Mouse (Mus musculus): ENCODE measurements at regions not wholly inside any gene's neighbourhood (a gene's known extent, or its start where the extent isn't known, plus 50 kb on each side); places are given as distances from the start of the nearest gene placed in this dataset.

- Histone ChIP-seq H3K9me3 (replicated peaks) (no peaks in the 10 kb centered on the region), H3K27ac (replicated peaks) (no peak overlapping the region), H3K27me3 (ENCODE audit: low read depth, poor library complexity, severe bottlenecking) (no peaks in the 10 kb centered on the region), H3K36me3 (no peaks in the 10 kb centered on the region), H3K4me3 (no peak overlapping the region), H3K4me1 (no peaks in the 10 kb centered on the region)
- DNase-seq (ENCODE audit: low spot score), result no peak
- 35% methylated on average over 1 of the region's 1 CpGs for WGBS
Measured at GRCm38 (mm10) chr16:74723217-74723616, 311.6 kb upstream of the Robo2 start.

DNA sequence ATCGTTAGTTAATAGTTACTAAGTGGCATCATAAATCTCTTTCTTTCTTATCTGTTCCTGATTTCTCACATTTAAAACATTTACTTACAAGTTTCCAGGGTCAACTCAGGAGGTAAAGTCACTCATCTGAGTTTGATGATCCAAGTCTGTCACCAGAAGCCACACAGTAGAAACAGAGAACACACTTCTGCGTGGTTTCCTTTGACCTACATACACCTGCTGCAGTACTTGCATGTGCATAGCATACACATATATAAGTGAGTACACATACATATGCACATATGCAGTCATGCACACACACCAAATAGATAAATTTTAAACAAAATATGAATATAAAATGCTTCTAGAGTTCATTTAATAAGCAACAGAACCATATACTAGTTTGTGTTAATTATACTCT, 306.5 kb upstream of the Robo2 start:
- H3K27me3 ChIP-seq (ENCODE audit: low read depth, poor library complexity, severe bottlenecking), result no peaks in the 10 kb centered on the region
- 91% methylated on average over 2 of the region's 2 CpGs for WGBS

GRCm38 (mm10) chr16:74717622-74718021, 306.0 kb upstream of the Robo2 start:
- 83% methylated on average over 1 of the region's 1 CpGs for WGBS
- Histone ChIP-seq H3K27ac (replicated peaks) (no peak overlapping the region), H3K4me1 (0 out of 2 replicates have a peak, but pooled peaks cover 5% of the 10 kb centered on the region), H3K27me3 (ENCODE audit: low read depth, poor library complexity, severe bottlenecking) (no peaks in the 10 kb centered on the region), H3K9me3 (replicated peaks) (no peaks in the 10 kb centered on the region), H3K4me3 (no peak overlapping the region), H3K36me3 (no peaks in the 10 kb centered on the region)
- no peak for DNase-seq (ENCODE audit: low spot score)

More for the DNA sequence above, 306.5 kb upstream of the Robo2 start:
- no peaks in the 10 kb centered on the region for H3K9me3 ChIP-seq (replicated peaks)
- no peaks in the 10 kb centered on the region for H3K36me3 ChIP-seq
- DNase-seq (ENCODE audit: low spot score), result no peak
- H3K4me1 ChIP-seq, result 0 out of 2 replicates have a peak, but pooled peaks cover 5% of the 10 kb centered on the region
- H3K27ac ChIP-seq (replicated peaks), result no peak overlapping the region
- no peak overlapping the region for H3K4me3 ChIP-seq

- Histone ChIP-seq H3K9me3 (replicated peaks) (no peaks in the 10 kb centered on the region), H3K27ac (replicated peaks) (no peak overlapping the region), H3K4me1 (0 out of 2 replicates have a peak, but pooled peaks cover 5% of the 10 kb centered on the region), H3K27me3 (ENCODE audit: low read depth, poor library complexity, severe bottlenecking) (no peaks in the 10 kb centered on the region), H3K36me3 (no peaks in the 10 kb centered on the region), H3K4me3 (no peak overlapping the region)
- WGBS, result 75% methylated on average over 1 of the region's 1 CpGs
- no peak for DNase-seq (ENCODE audit: low spot score)
Measured at GRCm38 (mm10) chr16:74714950-74715349, 303.3 kb upstream of the Robo2 start.

- Histone ChIP-seq H3K27me3 (ENCODE audit: low read depth, poor library complexity, severe bottlenecking) (no peaks in the 10 kb centered on the region), H3K36me3 (no peaks in the 10 kb centered on the region), H3K9me3 (replicated peaks) (no peaks in the 10 kb centered on the region), H3K4me1 (0 out of 2 replicates have a peak, but pooled peaks cover 5% of the 10 kb centered on the region), H3K4me3 (no peak overlapping the region), H3K27ac (replicated peaks) (no peak overlapping the region)
- WGBS, result 80% methylated on average over 6 of the region's 6 CpGs
- DNase-seq (ENCODE audit: low spot score), result no peak
Measured at GRCm38 (mm10) chr16:74712515-74712914, 300.9 kb upstream of the Robo2 start.

- Histone ChIP-seq H3K36me3 (no peaks in the 10 kb centered on the region), H3K4me3 (no peak overlapping the region), H3K4me1 (no peaks in the 10 kb centered on the region), H3K27me3 (ENCODE audit: low read depth, poor library complexity, severe bottlenecking) (no peaks in the 10 kb centered on the region), H3K27ac (replicated peaks) (no peak overlapping the region), H3K9me3 (replicated peaks) (no peaks in the 10 kb centered on the region)
- WGBS, result 84% methylated on average over 3 of the region's 3 CpGs
- no peak for DNase-seq (ENCODE audit: low spot score)
Measured at GRCm38 (mm10) chr16:74702067-74702466, 290.4 kb upstream of the Robo2 start.

- Histone ChIP-seq H3K4me3 (no peak overlapping the region), H3K27me3 (ENCODE audit: low read depth, poor library complexity, severe bottlenecking) (no peaks in the 10 kb centered on the region), H3K36me3 (no peaks in the 10 kb centered on the region), H3K27ac (replicated peaks) (no peak overlapping the region), H3K9me3 (replicated peaks) (no peaks in the 10 kb centered on the region), H3K4me1 (no peaks in the 10 kb centered on the region)
- DNase-seq (ENCODE audit: low spot score), result no peak
- WGBS, result 71% methylated on average over 3 of the region's 3 CpGs
Measured at GRCm38 (mm10) chr16:74683371-74683770, 271.7 kb upstream of the Robo2 start.

- no peaks in the 10 kb centered on the region for H3K36me3 ChIP-seq
- no peaks in the 10 kb centered on the region for H3K4me1 ChIP-seq
- no peaks in the 10 kb centered on the region for H3K27me3 ChIP-seq (ENCODE audit: low read depth, poor library complexity, severe bottlenecking)
- H3K9me3 ChIP-seq (replicated peaks), result no peaks in the 10 kb centered on the region
- no peak for DNase-seq (ENCODE audit: low spot score)
- H3K27ac ChIP-seq (replicated peaks), result no peak overlapping the region
- no peak overlapping the region for H3K4me3 ChIP-seq
Measured at GRCm38 (mm10) chr16:74675586-74675985, 264.0 kb upstream of the Robo2 start.

DNA sequence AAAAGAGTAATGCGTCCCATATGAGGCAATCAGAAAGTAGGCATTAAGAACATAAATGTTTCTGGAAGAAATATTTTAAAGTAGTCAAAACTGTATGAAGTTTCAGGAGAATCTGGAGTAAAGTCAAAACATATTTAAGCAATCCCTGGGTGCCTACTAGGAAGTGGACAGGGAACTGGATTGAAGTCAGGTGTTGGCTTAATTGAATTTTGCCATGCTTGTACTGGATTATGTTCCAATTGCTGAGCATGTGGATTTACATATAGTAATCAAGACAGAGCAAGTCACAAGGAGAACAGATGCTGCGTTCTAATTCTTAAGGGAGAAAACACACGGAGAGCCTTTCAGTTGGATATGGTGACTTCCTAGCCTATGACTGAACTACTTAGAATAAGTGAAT, 259.8 kb upstream of the Robo2 start:
- Histone ChIP-seq H3K4me3 (no peak overlapping the region), H3K36me3 (no peaks in the 10 kb centered on the region), H3K27me3 (ENCODE audit: low read depth, poor library complexity, severe bottlenecking) (no peaks in the 10 kb centered on the region), H3K4me1 (no peaks in the 10 kb centered on the region), H3K27ac (replicated peaks) (no peak overlapping the region), H3K9me3 (replicated peaks) (no peaks in the 10 kb centered on the region)
- WGBS, result 92% methylated on average over 3 of the region's 3 CpGs
- DNase-seq (ENCODE audit: low spot score), result no peak

- Histone ChIP-seq H3K9me3 (replicated peaks) (no peaks in the 10 kb centered on the region), H3K36me3 (no peaks in the 10 kb centered on the region), H3K27ac (replicated peaks) (no peak overlapping the region), H3K27me3 (ENCODE audit: low read depth, poor library complexity, severe bottlenecking) (no peaks in the 10 kb centered on the region), H3K4me1 (no peaks in the 10 kb centered on the region), H3K4me3 (no peak overlapping the region)
- WGBS, result 63% methylated on average over 1 of the region's 1 CpGs
- DNase-seq (ENCODE audit: low spot score), result no peak
Measured at GRCm38 (mm10) chr16:74664337-74664736, 252.7 kb upstream of the Robo2 start.

DNA sequence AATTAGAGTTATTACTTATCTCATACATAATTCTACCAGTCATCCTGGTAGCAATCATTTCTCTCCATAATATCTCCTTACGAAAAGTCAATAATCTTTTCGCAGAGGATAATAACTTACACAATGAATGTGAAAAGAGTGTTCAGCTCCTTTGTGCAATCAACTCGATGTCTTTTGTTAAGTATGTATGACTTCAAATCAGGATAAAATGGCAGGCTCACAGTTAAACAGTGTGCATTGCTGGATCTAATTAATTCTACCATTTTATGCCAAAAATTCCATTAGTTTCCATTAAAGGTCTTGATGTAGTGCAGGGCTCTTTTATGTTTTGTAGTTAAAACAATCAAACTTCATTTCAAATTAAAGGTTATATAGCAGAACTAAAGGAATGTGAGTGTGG, 239.6 kb upstream of the Robo2 start:
- Histone ChIP-seq H3K4me3 (no peak overlapping the region), H3K36me3 (no peaks in the 10 kb centered on the region), H3K4me1 (no peaks in the 10 kb centered on the region), H3K27me3 (ENCODE audit: low read depth, poor library complexity, severe bottlenecking) (no peaks in the 10 kb centered on the region), H3K9me3 (replicated peaks) (no peaks in the 10 kb centered on the region), H3K27ac (replicated peaks) (no peak overlapping the region)
- WGBS, result 81% methylated on average over 3 of the region's 3 CpGs
- DNase-seq (ENCODE audit: low spot score), result no peak

DNA sequence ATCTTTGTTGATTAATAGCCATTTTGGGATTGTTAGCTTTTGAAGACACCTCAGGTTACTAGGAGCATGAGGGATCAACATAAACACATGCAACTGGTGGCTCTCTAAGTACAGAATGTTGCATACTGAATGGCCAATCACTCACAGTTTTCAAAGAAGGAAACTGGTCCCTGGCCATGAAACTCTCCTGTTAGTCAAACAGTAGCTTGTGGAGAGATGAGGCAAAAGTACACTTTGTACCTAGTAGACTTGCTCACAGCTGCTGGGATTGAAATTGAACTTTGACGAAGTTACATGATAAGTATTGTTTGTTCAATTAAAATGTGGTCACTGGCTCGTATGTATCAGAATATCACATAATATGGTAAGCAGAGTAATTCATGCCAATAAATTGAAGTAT, 237.6 kb upstream of the Robo2 start:
- WGBS, result 88% methylated on average over 2 of the region's 2 CpGs
- no peak overlapping the region for H3K4me3 ChIP-seq
- no peaks in the 10 kb centered on the region for H3K27me3 ChIP-seq (ENCODE audit: low read depth, poor library complexity, severe bottlenecking)
- peaks cover 12% of the 10 kb centered on the region for H3K4me1 ChIP-seq
- H3K36me3 ChIP-seq, result no peaks in the 10 kb centered on the region
- H3K9me3 ChIP-seq (replicated peaks), result no peaks in the 10 kb centered on the region
- no peak for DNase-seq (ENCODE audit: low spot score)
- no peak overlapping the region for H3K27ac ChIP-seq (replicated peaks)

GRCm38 (mm10) chr16:74648384-74648783, 236.8 kb upstream of the Robo2 start:
- Histone ChIP-seq H3K27ac (replicated peaks) (no peak overlapping the region), H3K27me3 (ENCODE audit: low read depth, poor library complexity, severe bottlenecking) (no peaks in the 10 kb centered on the region), H3K4me1 (peaks cover 13% of the 10 kb centered on the region), H3K4me3 (no peak overlapping the region), H3K36me3 (no peaks in the 10 kb centered on the region), H3K9me3 (replicated peaks) (no peaks in the 10 kb centered on the region)
- no peak for DNase-seq (ENCODE audit: low spot score)

DNA sequence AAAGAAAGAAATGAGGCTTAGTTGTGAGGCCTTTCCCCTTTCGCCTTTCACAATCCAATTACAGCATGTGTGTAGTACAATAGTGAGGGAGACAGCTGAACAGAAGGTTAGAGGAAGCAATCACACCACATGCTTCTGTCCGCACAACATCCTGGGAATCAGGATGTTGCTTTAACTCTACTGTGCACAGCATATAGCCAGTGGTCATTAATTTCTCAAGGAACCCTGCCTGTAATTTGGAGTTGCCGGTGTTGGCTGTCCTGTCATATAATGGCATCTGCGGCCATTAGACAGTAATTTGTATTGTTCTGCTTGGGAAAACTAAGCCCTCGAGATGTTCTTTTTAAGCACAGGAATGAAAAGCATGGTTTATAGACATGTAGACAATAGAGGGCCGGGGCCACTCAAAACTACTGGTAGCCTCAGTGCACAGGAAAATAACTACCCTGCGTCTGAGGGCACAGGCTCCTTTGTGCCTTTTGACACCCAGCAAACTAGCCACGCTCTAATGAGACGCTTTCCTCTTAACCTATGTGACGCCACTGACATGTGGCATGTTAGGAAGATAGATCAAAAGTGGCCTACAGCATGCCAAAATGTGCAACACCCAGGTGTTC, 233.2 kb upstream of the Robo2 start:
- Histone ChIP-seq H3K4me1 (peaks cover 13% of the 10 kb centered on the region), H3K27me3 (ENCODE audit: low read depth, poor library complexity, severe bottlenecking) (no peaks in the 10 kb centered on the region)
- 43% methylated on average over 10 of the region's 10 CpGs for WGBS

More for the DNA sequence above, 233.2 kb upstream of the Robo2 start:
- no peaks in the 10 kb centered on the region for H3K36me3 ChIP-seq
- H3K9me3 ChIP-seq (replicated peaks), result no peaks in the 10 kb centered on the region
- no peak overlapping the region for H3K4me3 ChIP-seq
- H3K27ac ChIP-seq (replicated peaks), result no peak overlapping the region; the same call in 1 of the 2 replicates
- peak; percentile 14 for DNase-seq (ENCODE audit: low spot score)
